ENCODE assay signal across 17 mouse cellular contexts in genomic region chr3:152405978-152406640, GRCm38 (mm10). TPM values are rescaled to one million over a fixed set of nuclear protein-coding genes. Genes with fewer than 3 reads are reported as not detected.
DNase-seq lines count a peak whose midpoint lies in the region; ATAC-seq and TF ChIP-seq lines count a peak whose summit lies in the region.
"Had no signal": no experiment of that assay in that cellular context is flagged by ENCODE, and none has a peak within 500 bp of the region (broad histone marks: within the 10 kb centered on the region; RNA-seq: fewer than 3 reads in every experiment).

No protein-coding gene starts in this region.

- H3K27ac ChIP-seq in kidney, adult 2 months (ENCODE audit: insufficient read depth, low read depth, low read length) = peak overlapping the region; percentile 28; the same call in 1 of the 2 replicates
- no peak overlapping the region for H3K27ac ChIP-seq in kidney, embryonic 14.5 days (ENCODE audit: low read depth, low read length)
- H3K27ac ChIP-seq: hindbrain, embryonic 13.5 days; kidney, postnatal 0 days; lung, embryonic 15.5 days; midbrain, embryonic 13.5 days; stomach, embryonic 15.5 days had no signal

- H3K9me3 ChIP-seq in kidney, embryonic 14.5 days (ENCODE audit: control insufficient read depth, low read length) = no peaks in the 10 kb centered on the region
- H3K9me3 ChIP-seq: hindbrain, embryonic 13.5 days; lung, embryonic 15.5 days; midbrain, embryonic 13.5 days; stomach, embryonic 15.5 days had no signal

- H3K4me3 ChIP-seq in kidney, adult 2 months (ENCODE audit: insufficient read depth, low read depth, low read length) = no peak overlapping the region
- no peak overlapping the region for H3K4me3 ChIP-seq in kidney, embryonic 14.5 days (ENCODE audit: low read length)
- H3K4me3 ChIP-seq: hindbrain, embryonic 13.5 days; lung, embryonic 15.5 days; midbrain, embryonic 13.5 days; stomach, embryonic 15.5 days had no signal

- no peaks in the 10 kb centered on the region for H3K36me3 ChIP-seq in kidney, adult 2 months (ENCODE audit: control insufficient read depth, insufficient read depth, low read length)
- no peaks in the 10 kb centered on the region for H3K36me3 ChIP-seq in kidney, embryonic 14.5 days (ENCODE audit: control insufficient read depth, insufficient read depth, low read length)
- H3K36me3 ChIP-seq: hindbrain, embryonic 13.5 days; midbrain, embryonic 13.5 days; stomach, embryonic 15.5 days had no signal

- H3K4me1 ChIP-seq in kidney, adult 2 months (ENCODE audit: control insufficient read depth, insufficient read depth, low read length) = peaks cover 51% of the 10 kb centered on the region
- H3K4me1 ChIP-seq in kidney, embryonic 14.5 days (ENCODE audit: control insufficient read depth, insufficient read depth, low read length) = peaks cover 32% of the 10 kb centered on the region

- DNase-seq in kidney, adult 2 months = peak; percentile 21
- peak; percentile 59 for DNase-seq in R1 (ENCODE audit: low read depth, low spot score)
- DNase-seq in thymus, adult 18-20 months = no peak
- DNase-seq in ovary, postnatal 14 days (ENCODE audit: low spot score) = no peak
- DNase-seq: cerebellum, adult 8-10 months; gastrocnemius, postnatal 14 days; left cerebral cortex, postnatal 4 days; right cerebral cortex, postnatal 4 days had no signal

- no peak for TF ChIP-seq CTCF in kidney, adult 2 months (conservative IDR thresholded peaks at IDR 0.05; ENCODE audit: insufficient read depth, insufficient read length, low read depth, low read length)

- no peak for ATAC-seq in kidney, embryonic 14.5 days (ENCODE audit: low FRiP score, low TSS enrichment)
- peak; percentile 40 to 46; a peak in 3 of 4 replicates for ATAC-seq in hematopoietic stem cell, adult 5-6 weeks (replicated peaks in 1 of 2; ENCODE audit: insufficient read depth in 1 of 2, low FRiP score in 2 of 2, low TSS enrichment in 1 of 2, low read depth in 1 of 2, poor library complexity in 2 of 2, severe bottlenecking in 2 of 2)
- peak; percentile 53 for ATAC-seq in megakaryocyte-erythroid progenitor cell, adult 5-6 weeks (replicated peaks; ENCODE audit: low FRiP score, low TSS enrichment, poor library complexity, severe bottlenecking)
- ATAC-seq: midbrain, embryonic 13.5 days had no signal

- TF ChIP-seq POLR2A in kidney, adult 2 months (IDR thresholded peaks at IDR 0.05; ENCODE audit: low read depth, low read length) = no peak

- no peaks in the 10 kb centered on the region for H3K27me3 ChIP-seq in kidney, adult 2 months (replicated peaks; ENCODE audit: control insufficient read depth, insufficient read depth, low read length)
- H3K27me3 ChIP-seq in kidney, embryonic 14.5 days (ENCODE audit: control insufficient read depth, insufficient read depth, low read length) = no peaks in the 10 kb centered on the region
- H3K27me3 ChIP-seq: CH12.LX; hindbrain, embryonic 13.5 days; lung, embryonic 15.5 days; midbrain, embryonic 13.5 days; stomach, embryonic 15.5 days had no signal

- no peak overlapping the region for H3K9ac ChIP-seq in kidney, embryonic 14.5 days (ENCODE audit: low read depth, low read length)
- H3K9ac ChIP-seq: hindbrain, embryonic 13.5 days; lung, embryonic 15.5 days; midbrain, embryonic 13.5 days; stomach, embryonic 15.5 days had no signal

- H3K4me2 ChIP-seq in kidney, embryonic 14.5 days (replicated peaks; ENCODE audit: low read depth, low read length) = no peak overlapping the region
- H3K4me2 ChIP-seq: hindbrain, embryonic 13.5 days; lung, embryonic 15.5 days; midbrain, embryonic 13.5 days; stomach, embryonic 15.5 days had no signal

- 38% methylated on average over 4 of the region's 4 CpGs for WGBS in kidney, adult 2 months
- WGBS in kidney, embryonic 14.5 days = 84% methylated on average over 4 of the region's 4 CpGs

RNA-seq across cellular contexts. Expression of gene Zzz3, which starts 10.8 kb away (rescaled TPM):
- polyA plus RNA-seq in kidney, adult 2 months (2012; rRNA removed) = 19.1 and 19.5 TPM in 2 replicates
- polyA plus RNA-seq in kidney, embryonic 14.5 days (2014; fragmentation: Nextera tagmentation; extraction: Ambion mirVana) = 37.4 and 70.8 TPM in 2 replicates
- total RNA-seq in hematopoietic stem cell, adult 5-6 weeks (2017) = 92.6 and 113 TPM in 2 replicates
- total RNA-seq in megakaryocyte-erythroid progenitor cell, adult 5-6 weeks (2014; fragmentation: Nextera tagmentation) = 66.1 and 66.2 TPM in 2 replicates
- total RNA-seq in megakaryocyte-erythroid progenitor cell, adult 5-6 weeks (2017) = 70.7 and 92.4 TPM in 2 replicates

RNA-seq across cellular contexts. Expression of gene Usp33, which starts 59.8 kb away (rescaled TPM):
- polyA plus RNA-seq in kidney, adult 2 months (2012; rRNA removed) = 21.0 and 23.7 TPM in 2 replicates
- 18.8 and 44.4 TPM in 2 replicates for polyA plus RNA-seq in kidney, embryonic 14.5 days (2014; fragmentation: Nextera tagmentation; extraction: Ambion mirVana)
- 58.0 and 72.5 TPM in 2 replicates for total RNA-seq in hematopoietic stem cell, adult 5-6 weeks (2017)
- total RNA-seq in megakaryocyte-erythroid progenitor cell, adult 5-6 weeks (2014; fragmentation: Nextera tagmentation) = 56.1 and 105 TPM in 2 replicates
- 93.4 and 95.7 TPM in 2 replicates for total RNA-seq in megakaryocyte-erythroid progenitor cell, adult 5-6 weeks (2017)

Comparison
In these comparisons a context has a peak if more than half of its experiments do, and no peak if none do; other contexts are left out.
1. DNase-seq: peak in kidney, adult 2 months (single experiment) and R1 (single experiment); none in thymus, adult 18-20 months (0 of 2) and ovary, postnatal 14 days (single experiment).